Mouse (Mus musculus) cortical plate, adult 2 months (tissue): ENCODE measurements around the gene Cd5.

ENCODE experiments used
- CTCF ChIP-seq: fragments of 200-500 bp; IDR thresholded peaks from 2 replicates; pipeline ENCODE4 v1.5.1; 2011; ENCODE audit warnings: mild to moderate bottlenecking, control low read depth, low read length; ENCODE audit not compliant: insufficient read depth; ENCODE audit errors: extremely low read depth
- POLR2A ChIP-seq: fragments of 200-500 bp; IDR thresholded peaks from 2 replicates; pipeline ENCODE4 v1.6.1; 2011; ENCODE audit warnings: mild to moderate bottlenecking, low read length, control low read depth; ENCODE audit not compliant: insufficient read depth; ENCODE audit errors: extremely low read depth

- TF ChIP-seq CTCF (no peak), POLR2A (no peak)
Measured at GRCm38 (mm10) chr19:10747182-10747581, 8.4 kb upstream of the Cd5 start.
